Mouse (Mus musculus) urinary bladder, adult 18-20 months (tissue): ENCODE measurements around the gene Tab1.

Source experiments
- DNase-seq, 2 experiments: peaks; one replicate each; pipeline ENCODE4 v3.0.0; 2022; ENCODE audit warnings: low spot score in 2 of 2, mixed read lengths in 2 of 2

Tab1 gene

GRCm38 (mm10) chr15:80132993-80133586 lies at the start of gene Tab1:
TSS of gene Tab1 (plus strand) at chr15:80133127.
- peak; percentile 85 to 93 for DNase-seq

DNA sequence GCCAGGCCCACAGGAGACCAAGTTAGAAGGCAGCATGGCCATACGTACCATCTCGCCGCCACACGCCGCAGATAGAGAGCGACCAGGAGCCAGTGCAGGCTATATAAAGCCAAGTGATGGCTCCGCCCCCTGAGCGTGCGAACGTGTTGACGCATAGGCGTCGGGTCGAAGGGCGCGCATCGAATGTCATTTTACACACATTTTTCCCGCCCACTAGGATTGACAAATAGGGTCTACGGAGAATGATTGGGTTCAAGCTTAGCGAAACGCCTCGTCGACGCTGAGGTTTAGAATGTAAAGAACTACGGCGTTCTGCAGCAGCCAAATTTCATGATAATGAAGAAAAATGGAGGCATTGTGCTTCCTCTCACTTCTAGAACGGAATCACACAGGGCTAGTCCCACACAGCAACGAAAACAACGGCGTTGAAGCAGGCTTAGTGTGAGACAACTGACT lies 49.6 kb upstream of the Tab1 start:
- peak; percentile 97 to 98 for DNase-seq

DNA sequence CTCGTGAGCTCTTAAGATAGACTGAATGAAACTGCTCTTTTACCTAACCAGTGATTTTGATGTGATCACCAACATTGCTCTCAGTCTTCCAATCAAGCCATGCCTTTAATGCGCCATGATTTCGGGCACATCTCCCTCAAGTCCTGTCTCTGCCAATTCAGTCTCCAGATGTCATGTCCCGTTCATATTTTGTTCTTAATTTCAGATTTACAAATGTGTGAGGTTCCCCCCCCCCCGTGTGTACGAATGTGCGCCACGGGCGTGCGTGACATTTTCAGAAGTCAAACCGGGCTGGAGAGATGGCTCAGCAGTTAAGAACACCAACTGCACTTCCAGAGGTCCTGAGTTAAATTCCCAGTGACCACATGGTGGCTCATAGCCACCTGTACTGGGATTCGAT lies 49.2 kb upstream of the Tab1 start:
- no peak for DNase-seq

DNA sequence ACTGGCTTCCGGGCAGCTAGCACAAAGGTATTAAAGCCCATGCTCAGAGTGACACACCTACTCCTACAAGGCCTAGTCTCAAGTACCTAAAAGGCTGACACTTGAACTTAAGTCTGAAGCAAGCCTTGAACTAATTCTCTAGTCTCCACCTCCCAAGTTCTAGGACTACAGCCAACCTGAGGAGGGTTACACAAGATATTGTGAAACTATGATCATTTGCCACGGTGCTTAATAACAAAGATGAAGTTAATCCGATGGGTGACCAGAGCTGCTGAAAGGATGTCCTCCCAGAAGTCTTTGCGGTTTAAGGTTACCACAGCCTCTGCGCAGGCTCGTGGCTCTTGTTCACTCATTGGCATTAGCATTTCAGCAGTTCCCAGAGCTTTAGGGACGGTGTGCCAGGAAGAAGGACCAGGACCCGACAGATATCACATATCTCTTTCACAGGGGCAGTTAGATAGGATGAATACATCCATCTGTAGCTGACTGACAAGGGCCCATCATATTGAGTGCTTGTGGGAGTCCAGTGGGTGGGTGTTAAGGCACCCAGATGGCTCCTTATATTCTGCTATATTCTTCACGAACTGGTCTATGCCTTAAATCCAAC lies 45.4 kb upstream of the Tab1 start:
- DNase-seq, result no peak

- DNase-seq, result peak; percentile 71 to 75
Measured at GRCm38 (mm10) chr15:80088637-80089036, 44.3 kb upstream of the Tab1 start.

DNA sequence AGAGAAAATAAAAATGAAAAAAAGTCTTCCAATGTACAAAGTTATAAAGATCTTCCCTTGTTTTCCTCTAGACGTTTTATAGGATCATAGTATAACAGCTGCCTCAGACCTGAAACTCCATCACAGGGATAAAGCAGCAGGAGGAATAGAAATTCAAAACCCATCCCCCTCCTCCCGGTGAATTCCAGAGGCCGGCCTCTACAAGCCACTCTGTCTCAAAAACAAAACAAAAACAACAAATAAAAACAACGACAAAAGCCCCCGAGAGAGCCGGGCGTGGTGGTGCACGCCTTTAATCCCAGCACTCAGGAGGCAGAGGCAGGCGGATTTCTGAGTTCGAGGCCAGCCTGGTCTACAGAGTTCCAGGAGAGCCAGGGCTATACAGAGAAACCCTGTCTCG lies 42.8 kb upstream of the Tab1 start:
- DNase-seq, result no peak

GRCm38 (mm10) chr15:80090741-80091120 lies 42.2 kb upstream of the Tab1 start:
- no peak for DNase-seq

GRCm38 (mm10) chr15:80091121-80091955 lies 41.6 kb upstream of the Tab1 start, which contains the start of the genes Syngr1 and Rpl3:
TSS of gene Syngr1 (plus strand) at chr15:80091334.
TSS of gene Rpl3 (minus strand) at chr15:80091868.
- DNase-seq, result peak; percentile 46 to 73

- DNase-seq, result no peak
Measured at GRCm38 (mm10) chr15:80092041-80092441, 40.9 kb upstream of the Tab1 start.

DNA sequence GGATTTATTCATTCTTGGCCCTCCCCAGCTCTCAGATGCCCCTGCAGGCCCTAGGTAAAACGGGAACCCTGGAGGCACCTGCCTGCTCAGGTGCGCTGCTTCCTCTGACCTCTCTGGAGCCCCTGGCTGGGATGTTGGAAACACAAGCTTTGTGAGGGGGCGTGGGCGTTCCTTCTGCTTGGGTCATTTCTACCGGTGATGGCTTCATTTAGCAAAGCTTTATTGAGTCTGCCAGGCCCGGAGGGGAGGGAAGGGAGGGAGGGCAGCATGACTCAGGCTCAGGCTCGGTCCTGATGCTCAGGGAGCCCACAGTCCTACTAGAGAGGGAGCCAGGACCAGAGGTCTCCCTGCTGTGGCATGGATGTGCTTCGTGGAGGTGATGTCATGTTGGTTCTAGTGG lies 40.3 kb upstream of the Tab1 start:
- no peak for DNase-seq

DNA sequence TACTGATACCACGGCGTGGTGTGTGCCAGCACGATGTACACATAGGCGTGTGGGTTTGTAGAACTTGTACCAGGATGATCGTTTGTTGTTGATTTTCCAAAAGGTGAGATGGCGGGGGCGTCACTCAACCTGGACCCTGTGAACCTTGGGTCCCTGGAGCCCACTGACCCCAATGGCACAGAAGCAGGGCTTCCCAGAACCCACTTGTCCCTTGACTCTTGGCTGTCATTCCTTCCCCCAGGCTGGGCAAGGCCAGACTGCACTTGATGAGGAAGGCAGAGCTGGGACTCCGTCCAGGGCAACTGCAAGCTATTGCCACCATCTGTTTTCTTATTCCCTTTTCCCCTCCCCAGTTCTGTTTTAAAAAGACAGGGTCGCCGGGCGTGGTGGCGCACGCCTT lies 38.7 kb upstream of the Tab1 start:
- no peak for DNase-seq

GRCm38 (mm10) chr15:80095596-80095995 lies 37.3 kb upstream of the Tab1 start:
- DNase-seq, result peak in 1 of 2 experiments; percentile 50

DNA sequence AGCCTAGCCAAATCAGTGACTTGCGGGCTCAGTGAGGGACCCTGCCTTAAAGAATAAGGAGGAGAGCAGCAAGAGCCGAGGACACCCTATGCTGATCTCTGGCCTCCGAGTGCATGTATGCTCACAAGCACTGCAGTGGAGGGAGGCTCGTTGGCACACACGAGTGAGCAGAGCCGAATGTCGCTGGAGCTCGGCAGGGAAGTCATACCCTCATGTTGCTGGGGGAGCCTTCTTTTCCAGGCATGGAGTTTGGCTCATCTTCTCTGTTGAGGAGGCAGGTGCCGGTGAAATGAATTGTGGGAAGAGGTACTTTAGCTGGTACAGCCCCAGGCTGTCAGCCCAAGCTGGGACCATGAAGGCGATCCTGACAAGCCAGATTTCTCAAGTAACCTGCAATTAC lies 36.5 kb upstream of the Tab1 start:
- no peak for DNase-seq

DNA sequence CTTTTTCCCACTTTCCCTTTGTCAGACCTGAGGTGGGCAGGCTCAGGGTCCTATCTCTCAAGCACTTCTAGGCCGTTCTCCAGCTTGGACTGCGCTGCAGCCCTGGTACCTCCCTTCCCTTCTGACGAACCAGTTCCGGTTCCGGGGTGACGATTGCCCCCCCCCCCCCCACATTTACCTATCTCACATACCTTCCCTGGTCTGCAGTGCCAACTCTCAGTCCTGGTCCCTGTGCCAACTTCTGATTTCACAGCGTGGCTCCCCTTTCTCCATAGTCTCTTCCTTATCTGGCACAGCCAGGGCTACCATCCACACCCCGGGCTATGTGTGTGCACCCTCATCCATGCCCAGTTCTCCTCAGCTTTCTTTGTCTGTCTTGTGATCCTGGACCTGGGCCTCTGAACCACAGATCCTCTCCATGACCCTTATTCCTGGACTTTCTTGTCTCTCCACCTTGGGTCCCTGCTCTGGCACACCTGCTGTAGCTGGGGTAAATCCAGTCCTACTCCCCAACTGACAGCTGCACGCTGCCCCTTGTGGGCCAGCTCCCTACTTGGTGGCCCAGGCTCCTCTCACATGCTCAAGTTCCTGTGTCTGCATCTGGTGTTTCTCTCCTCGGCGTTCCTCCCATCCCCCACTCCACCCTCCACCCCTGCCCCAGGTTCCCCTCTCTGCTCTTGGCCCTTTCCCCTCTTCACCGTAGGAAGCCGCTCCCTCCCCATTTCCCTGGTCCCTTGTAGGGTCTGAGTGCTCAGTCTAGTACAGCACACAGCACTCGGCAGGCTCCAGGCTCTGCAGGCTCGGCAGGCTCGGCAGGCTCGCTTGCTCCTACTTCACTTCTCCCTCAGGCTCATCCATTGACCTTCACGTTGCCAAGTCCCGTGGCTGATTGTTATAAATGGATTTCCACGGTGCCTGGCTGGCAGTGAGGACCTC lies 35.7 kb upstream of the Tab1 start:
- DNase-seq, result no peak

DNA sequence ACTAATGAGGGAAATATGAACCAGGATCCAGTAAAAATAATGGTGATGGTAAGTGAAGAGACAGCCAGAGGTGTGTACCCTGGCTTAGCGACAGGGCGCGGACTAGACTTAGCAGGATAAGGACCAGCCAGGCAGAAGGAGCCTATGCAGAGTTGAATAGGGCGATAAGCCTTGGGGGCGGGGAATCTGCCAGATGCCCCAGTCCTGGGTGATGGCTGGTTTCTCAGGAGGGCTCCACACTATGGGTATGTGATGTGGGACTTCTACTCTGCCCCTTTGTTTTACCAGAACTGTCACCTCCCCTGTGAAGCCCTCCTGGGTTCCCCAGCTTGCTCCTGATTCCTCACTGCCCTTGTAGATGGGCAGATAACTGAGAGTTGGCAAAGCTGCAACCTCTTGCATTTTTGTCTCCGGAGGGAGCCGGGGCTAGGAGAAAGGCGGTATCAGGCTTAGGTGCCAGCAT lies 34.9 kb upstream of the Tab1 start:
- no peak for DNase-seq

- DNase-seq, result no peak
Measured at GRCm38 (mm10) chr15:80098809-80099208, 34.1 kb upstream of the Tab1 start.

- DNase-seq, result no peak
Measured at GRCm38 (mm10) chr15:80099477-80099876, 33.5 kb upstream of the Tab1 start.

GRCm38 (mm10) chr15:80100196-80100595 lies 32.7 kb upstream of the Tab1 start:
- DNase-seq, result no peak

DNA sequence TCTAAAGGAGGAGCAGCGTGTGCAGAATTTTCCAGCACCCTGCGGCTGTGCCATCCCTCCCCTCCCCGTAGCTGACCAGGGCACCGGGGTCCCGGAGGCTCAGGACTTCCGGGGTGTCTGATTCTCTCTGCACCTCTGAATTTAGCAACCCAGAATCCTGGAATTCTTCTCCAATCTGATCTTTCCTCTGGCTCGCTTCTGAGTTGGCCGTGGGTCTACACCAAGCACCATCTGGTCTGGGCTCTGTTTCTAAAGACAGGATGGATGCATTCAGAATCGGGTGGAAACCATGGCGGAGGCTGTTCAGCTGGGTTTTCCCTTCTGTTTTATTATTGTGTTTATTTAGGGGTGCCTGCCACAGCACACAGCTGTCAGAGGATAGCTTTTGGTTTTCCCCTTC lies 32.1 kb upstream of the Tab1 start:
- DNase-seq, result no peak

DNA sequence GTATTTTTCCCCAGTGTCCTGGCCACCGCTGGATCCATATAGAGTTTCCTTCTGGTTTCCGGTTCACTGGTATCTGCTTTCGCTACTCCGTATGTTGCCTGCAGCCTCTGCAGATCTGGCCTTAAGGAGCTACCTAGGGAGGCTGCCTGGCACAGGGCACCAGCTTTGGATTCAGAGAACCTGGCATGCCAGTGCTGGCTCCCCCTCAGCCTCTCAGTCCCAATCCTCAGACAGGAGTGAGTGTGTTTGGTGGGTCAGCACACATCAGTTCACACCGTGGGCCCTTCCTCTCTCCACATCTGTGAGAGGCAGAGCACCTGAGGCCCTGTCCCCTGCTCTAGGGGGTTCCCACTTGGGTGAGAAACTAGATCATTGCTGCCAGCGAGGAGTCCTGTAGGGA lies 31.4 kb upstream of the Tab1 start:
- no peak for DNase-seq

DNA sequence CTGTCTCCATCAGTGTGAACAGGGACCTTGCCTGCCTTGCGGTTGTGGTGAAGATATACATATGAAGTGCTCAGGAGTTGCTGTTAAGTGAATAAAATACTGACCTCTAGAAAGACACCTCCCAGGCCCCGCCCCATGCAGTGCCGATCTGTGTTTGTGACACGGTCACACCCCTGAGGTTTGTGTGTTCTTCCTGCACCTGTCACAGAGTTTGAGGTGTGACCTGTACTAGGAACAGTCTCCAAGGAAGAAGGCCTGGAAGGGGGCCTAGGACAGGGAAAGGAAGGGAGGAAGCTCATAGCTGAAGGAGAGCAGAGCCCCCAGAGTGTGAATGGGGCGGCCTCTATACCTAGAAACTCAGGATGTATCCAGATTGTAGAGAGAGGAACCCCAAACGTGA lies 30.4 kb upstream of the Tab1 start:
- no peak for DNase-seq
